Mouse (Mus musculus): ENCODE measurements around the gene Ranbp2. TPM values are rescaled to one million over a fixed set of nuclear protein-coding genes. Genes with fewer than 3 reads are reported as not detected.
"Not testable (repeated sequence)": the region's sequence is repeated elsewhere in the genome, so short reads cannot be mapped to it uniquely, and the experiment has no call there.

The Ranbp2 gene
- polyA plus RNA-seq, 1 experiment, result 15.7 TPM

GRCm38 (mm10) chr10:58497320-58498284 is 50.9 kb downstream of the Ranbp2 start, which contains the start of gene Ccdc138:
Gene Ccdc138, plus strand, starts transcription at chr10:58497948.
- DNase-seq (ENCODE audit: low read depth), result peak; percentile 95
- TF ChIP-seq CTCF (IDR thresholded peaks at IDR 0.05; ENCODE audit: borderline replicate concordance, extremely low read depth, insufficient read depth, insufficient read length), result peak; percentile 30; the same call in 1 of the 2 replicates
- no peak for TF ChIP-seq POLR2A (IDR thresholded peaks at IDR 0.05; ENCODE audit: borderline replicate concordance, extremely low read depth, insufficient read depth, insufficient read length, poor library complexity, severe bottlenecking)

DNA sequence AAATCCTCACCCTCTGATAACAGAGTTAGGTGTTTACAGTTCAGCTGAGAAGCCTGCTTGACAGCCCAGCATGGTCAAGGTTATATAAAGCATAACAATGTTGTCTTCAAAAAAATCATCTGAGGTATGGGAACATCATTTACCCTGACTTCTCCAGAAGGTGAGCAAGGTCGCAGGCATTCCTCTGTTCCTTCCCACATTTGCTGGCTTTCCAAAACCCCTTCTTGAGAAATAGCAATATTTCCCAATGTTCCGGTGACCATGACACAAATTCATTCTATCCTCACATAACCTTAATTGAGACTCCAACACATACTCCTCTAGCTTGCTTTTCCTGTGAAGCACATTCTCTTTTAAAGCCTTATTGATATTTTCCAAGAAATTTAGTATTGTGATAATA is 51.8 kb downstream of the Ranbp2 start:
- no peak for DNase-seq (ENCODE audit: low read depth)
- no peak for TF ChIP-seq CTCF (IDR thresholded peaks at IDR 0.05; ENCODE audit: borderline replicate concordance, extremely low read depth, insufficient read depth, insufficient read length)
- no peak for TF ChIP-seq POLR2A (IDR thresholded peaks at IDR 0.05; ENCODE audit: borderline replicate concordance, extremely low read depth, insufficient read depth, insufficient read length, poor library complexity, severe bottlenecking)

- TF ChIP-seq POLR2A (IDR thresholded peaks at IDR 0.05; ENCODE audit: borderline replicate concordance, extremely low read depth, insufficient read depth, insufficient read length, poor library complexity, severe bottlenecking), result no peak
- no peak for TF ChIP-seq CTCF (IDR thresholded peaks at IDR 0.05; ENCODE audit: borderline replicate concordance, extremely low read depth, insufficient read depth, insufficient read length)
- no peak for DNase-seq (ENCODE audit: low read depth)
Observed at GRCm38 (mm10) chr10:58529358-58529757, 82.6 kb downstream of the Ranbp2 start.

DNA sequence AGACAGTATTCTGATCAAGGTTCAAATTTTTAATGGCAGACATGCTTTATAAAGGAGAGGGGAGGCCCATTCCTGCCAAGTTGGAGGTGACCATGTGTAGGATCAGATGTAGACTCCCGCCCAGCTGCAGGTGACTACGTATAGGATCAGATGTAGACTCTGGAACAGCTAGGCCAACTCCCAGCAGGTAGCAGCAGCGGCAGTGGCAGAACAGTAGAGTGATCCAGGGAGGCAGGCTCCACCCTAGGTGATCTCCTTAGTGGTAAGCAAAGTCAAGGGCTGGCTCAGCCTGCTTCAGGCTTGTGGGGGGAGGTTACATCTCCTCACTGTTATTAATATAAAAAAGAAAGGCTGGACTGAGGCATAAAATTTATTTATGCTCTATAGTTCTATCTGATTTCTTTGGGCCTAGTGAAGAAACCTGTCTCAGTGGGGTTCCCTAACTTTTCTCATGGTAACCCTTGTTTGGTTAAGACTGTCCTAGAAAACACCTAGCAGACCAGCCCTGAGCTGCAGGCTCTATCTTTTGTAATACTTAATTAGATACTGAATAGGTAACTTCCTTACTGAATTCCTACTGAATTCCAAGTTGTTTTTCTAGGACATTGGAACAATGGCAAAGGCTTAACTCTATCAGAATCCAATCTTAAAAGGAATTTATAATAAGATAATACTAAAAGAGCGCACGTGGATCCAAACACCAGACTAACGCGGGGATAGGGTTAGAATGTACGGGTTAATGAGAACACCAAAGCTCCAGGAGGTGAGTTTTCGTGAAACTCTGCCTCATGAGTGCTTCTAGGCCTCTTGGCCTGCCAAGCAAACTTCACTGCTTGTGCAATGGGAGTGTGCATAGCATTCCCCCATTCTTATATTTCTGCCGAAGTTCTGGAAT is 84.4 kb downstream of the Ranbp2 start:
- TF ChIP-seq CTCF (IDR thresholded peaks at IDR 0.05; ENCODE audit: borderline replicate concordance, extremely low read depth, insufficient read depth, insufficient read length), result no peak
- no peak for TF ChIP-seq POLR2A (IDR thresholded peaks at IDR 0.05; ENCODE audit: borderline replicate concordance, extremely low read depth, insufficient read depth, insufficient read length, poor library complexity, severe bottlenecking)
- no peak for DNase-seq (ENCODE audit: low read depth)

DNA sequence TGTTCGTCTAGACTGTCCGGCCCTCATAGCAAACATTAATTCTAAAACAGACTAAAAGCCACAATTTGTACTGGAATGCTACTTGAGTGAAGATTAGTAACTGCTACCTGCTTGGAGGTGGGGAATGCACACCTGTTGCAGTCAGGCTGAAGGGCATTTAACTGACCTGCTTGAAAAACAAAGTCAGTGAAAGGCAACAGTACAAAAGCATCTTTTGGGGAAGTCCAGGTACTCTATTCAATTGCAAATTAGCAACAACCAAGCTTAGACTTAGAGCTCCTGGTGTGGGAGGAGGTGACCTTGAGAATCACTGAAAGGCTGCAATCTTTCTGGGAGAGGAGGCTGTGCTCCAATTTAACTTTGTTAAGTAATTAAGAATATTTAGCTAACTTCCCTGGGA is 85.5 kb downstream of the Ranbp2 start:
- no peak for DNase-seq (ENCODE audit: low read depth)
- TF ChIP-seq CTCF (IDR thresholded peaks at IDR 0.05; ENCODE audit: borderline replicate concordance, extremely low read depth, insufficient read depth, insufficient read length), result no peak
- no peak for TF ChIP-seq POLR2A (IDR thresholded peaks at IDR 0.05; ENCODE audit: borderline replicate concordance, extremely low read depth, insufficient read depth, insufficient read length, poor library complexity, severe bottlenecking)

GRCm38 (mm10) chr10:58536276-58536675 is 89.6 kb downstream of the Ranbp2 start:
- DNase-seq (ENCODE audit: low read depth), result not testable (repeated sequence)

DNA sequence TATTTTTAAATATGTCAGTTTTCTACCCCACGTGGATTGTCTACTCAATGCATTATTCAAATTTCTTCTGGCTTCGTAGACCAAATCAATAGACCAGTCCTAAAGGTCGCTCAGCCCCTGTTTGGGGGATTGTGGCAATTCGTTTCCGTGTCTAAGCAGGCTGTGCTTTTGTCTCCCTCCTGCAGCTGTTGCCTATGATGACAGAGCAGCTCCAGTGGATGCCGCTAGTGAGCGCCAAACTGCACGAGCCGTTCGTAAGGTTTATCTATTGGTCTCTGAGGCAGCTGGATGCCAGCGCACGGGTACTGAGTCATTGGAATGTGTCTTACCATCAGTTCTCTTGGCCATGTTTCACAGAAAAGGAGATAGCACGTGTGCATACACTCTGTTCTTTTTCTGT is 93.9 kb downstream of the Ranbp2 start:
- peak; percentile 58 for DNase-seq (ENCODE audit: low read depth)
- no peak for TF ChIP-seq POLR2A (IDR thresholded peaks at IDR 0.05; ENCODE audit: borderline replicate concordance, extremely low read depth, insufficient read depth, insufficient read length, poor library complexity, severe bottlenecking)
- TF ChIP-seq CTCF (IDR thresholded peaks at IDR 0.05; ENCODE audit: borderline replicate concordance, extremely low read depth, insufficient read depth, insufficient read length), result 0 out of 2 replicates have a peak, but pooled peaks have one; percentile 8

Other genes with a start within 250 kb of the Ranbp2 start
- gene AW822073, start 222.0 kb upstream of the Ranbp2 start, polyA plus RNA-seq (2012; rRNA removed), result not detected in 2 replicates
- not detected in 2 replicates for gene Duxf3, start 214.2 kb upstream of the Ranbp2 start, polyA plus RNA-seq (2012; rRNA removed)
- not detected in 2 replicates for gene Gm4981, start 210.2 kb upstream of the Ranbp2 start, polyA plus RNA-seq (2012; rRNA removed)
- 37.9 and 45.7 TPM in 2 replicates for gene Gcc2, start 191.4 kb upstream of the Ranbp2 start, polyA plus RNA-seq (2012; rRNA removed)
- gene Lims1, start 123.5 kb upstream of the Ranbp2 start, polyA plus RNA-seq (2012; rRNA removed), result 22.7 and 25.1 TPM in 2 replicates
- 4.0 and 4.6 TPM in 2 replicates for gene Ccdc138, start 51.0 kb downstream of the Ranbp2 start, polyA plus RNA-seq (2012; rRNA removed)
- 0.67 and 0.97 TPM in 2 replicates for gene Edar, start 228.7 kb downstream of the Ranbp2 start, polyA plus RNA-seq (2012; rRNA removed)

Measured in brain, embryonic 14.5 days (tissue).